Comparison of ENCODE assay signal across 8 mouse cellular contexts in the genomic region with DNA sequence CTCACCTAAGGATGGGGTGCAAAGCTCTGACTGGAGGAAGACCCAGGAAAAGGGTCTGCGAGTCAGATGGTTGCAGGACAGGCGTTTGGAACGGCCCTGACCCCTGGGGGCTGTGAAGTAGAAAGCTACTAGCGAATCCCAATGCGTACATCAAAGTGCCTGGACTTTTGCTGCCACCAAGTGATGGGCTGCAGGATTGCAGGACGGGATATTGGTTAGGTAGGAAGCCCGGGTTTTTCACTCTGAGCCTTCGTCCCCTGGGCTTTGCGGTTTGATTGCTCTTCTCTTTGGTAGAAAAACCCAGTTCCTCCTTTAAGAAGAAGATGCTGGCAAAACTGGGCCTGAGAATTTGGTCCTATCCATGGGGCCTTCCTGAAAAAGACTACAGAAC. TPM values are rescaled to one million over a fixed set of nuclear protein-coding genes. Genes with fewer than 3 reads are reported as not detected.
A peak's percentile ranks its signal among the peaks of the same experiment; 100 is the strongest.
DNase-seq lines count a peak whose midpoint lies in the region; ATAC-seq lines count a peak whose summit lies in the region.

No protein-coding gene starts in this region.

- 0 out of 2 replicates have a peak, but pooled peaks cover 2% of the 10 kb centered on the region for H3K36me3 ChIP-seq in hindbrain, embryonic 16.5 days (ENCODE audit: control insufficient read depth, insufficient read depth, low read length)

- WGBS in hindbrain, embryonic 16.5 days, result under 1% methylated on average over 9 of the region's 9 CpGs

- peak overlapping the region; percentile 66 for H3K4me3 ChIP-seq in hindbrain, embryonic 16.5 days (ENCODE audit: low read length)

- no peaks in the 10 kb centered on the region for H3K27me3 ChIP-seq in hindbrain, embryonic 16.5 days (replicated peaks; ENCODE audit: control insufficient read depth, insufficient read depth, low read length)

- peak overlapping the region; percentile 99 for H3K27ac ChIP-seq in hindbrain, embryonic 16.5 days (ENCODE audit: low read depth, low read length)

- no peaks in the 10 kb centered on the region for H3K9me3 ChIP-seq in hindbrain, embryonic 16.5 days (ENCODE audit: control insufficient read depth, low read length)

- peak; percentile 68 for ATAC-seq in hindbrain, embryonic 16.5 days

- H3K4me1 ChIP-seq in hindbrain, embryonic 16.5 days (ENCODE audit: control insufficient read depth, insufficient read depth, low read depth, low read length), result peaks cover 27% of the 10 kb centered on the region

- peak overlapping the region; percentile 96 for H3K4me2 ChIP-seq in hindbrain, embryonic 16.5 days (ENCODE audit: low read length)

- H3K9ac ChIP-seq in hindbrain, embryonic 16.5 days (ENCODE audit: low read depth, low read length), result peak overlapping the region; percentile 86

- DNase-seq in ZHBTc4 (ENCODE audit: low read depth, low spot score), result peak; percentile 95
- peak; percentile 94 to 98 for DNase-seq in cerebellum, postnatal 4 days (ENCODE audit: low spot score in 2 of 2)
- peak; percentile 96 for DNase-seq in gastrocnemius, adult 18-20 months (ENCODE audit: low spot score)
- peak; percentile 89 for DNase-seq in left cerebral cortex, adult 11 months (ENCODE audit: low spot score)
- peak; percentile 99 for DNase-seq in lung, postnatal 36 days
- DNase-seq in retina, embryonic 14.5 days (ENCODE audit: low spot score), result peak; percentile 99
- DNase-seq in thymus, postnatal 36 days, result peak; percentile 92 to 95

RNA-seq across cellular contexts. Expression of a gene that starts 0.3 kb away (rescaled TPM):
- 1 to 10 TPM; 5.2 to 6.6 TPM for total RNA-seq in gastrocnemius, adult 18-20 months (2021)
- polyA plus RNA-seq in hindbrain, embryonic 16.5 days (2015; fragmentation: Nextera tagmentation; extraction: Ambion mirVana), result 72.1 and 72.5 TPM in 2 replicates

RNA-seq across cellular contexts. Expression of a gene that starts 26.9 kb away (rescaled TPM):
- total RNA-seq in gastrocnemius, adult 18-20 months (2021), result 10 to 100 TPM; 28.3 to 31.3 TPM
- 11.1 TPM in 2 replicates for polyA plus RNA-seq in hindbrain, embryonic 16.5 days (2015; fragmentation: Nextera tagmentation; extraction: Ambion mirVana)

Comparison
In these comparisons a context has a peak if more than half of its experiments do, and no peak if none do; other contexts are left out.
1. Peak in every context shown above with its lines: DNase-seq, ATAC-seq, H3K4me3 ChIP-seq and H3K27ac ChIP-seq.